8 mouse cellular contexts compared by ENCODE assay signal in genomic region chr3:53004406-53005114, GRCm38 (mm10). TPM values are rescaled to one million over a fixed set of nuclear protein-coding genes. Genes with fewer than 3 reads are reported as not detected.
DNase-seq lines count a peak whose midpoint lies in the region; ATAC-seq and TF ChIP-seq lines count a peak whose summit lies in the region.

No protein-coding gene starts in this region.

- no peak overlapping the region for H3K4me3 ChIP-seq in heart, embryonic 15.5 days
- H3K4me3 ChIP-seq in heart, embryonic 11.5 days (ENCODE audit: low read depth, low read length), result no peak overlapping the region
- no peak overlapping the region for H3K4me3 ChIP-seq in spleen, adult 2 months (ENCODE audit: extremely low read depth, insufficient read depth, insufficient read length)

- no peak for DNase-seq in spleen, adult 2 months (ENCODE audit: low read depth in 1 of 2, low spot score in 2 of 2)
- DNase-seq in spleen, adult 12 weeks (ENCODE audit: low spot score), result no peak
- peak; percentile 76 for DNase-seq in embryo, embryonic 11 days
- peak; percentile 30 for DNase-seq in lung, postnatal 14 days
- no peak for DNase-seq in gastrocnemius, postnatal 36 days
- no peak for DNase-seq in gastrocnemius, postnatal 4 days (ENCODE audit: low spot score in 2 of 2)

- no peaks in the 10 kb centered on the region for H3K9me3 ChIP-seq in heart, embryonic 15.5 days (replicated peaks)
- H3K9me3 ChIP-seq in heart, embryonic 11.5 days (replicated peaks; ENCODE audit: control insufficient read depth, low read length), result no peaks in the 10 kb centered on the region

- H3K4me1 ChIP-seq in heart, embryonic 15.5 days (replicated peaks), result no peaks in the 10 kb centered on the region
- no peaks in the 10 kb centered on the region for H3K4me1 ChIP-seq in heart, embryonic 11.5 days (ENCODE audit: control insufficient read depth, insufficient read depth, low read length)
- H3K4me1 ChIP-seq in spleen, adult 2 months (ENCODE audit: control insufficient read depth, insufficient read depth, insufficient read length), result no peaks in the 10 kb centered on the region

- H3K36me3 ChIP-seq in heart, embryonic 15.5 days, result peaks cover 56% of the 10 kb centered on the region
- peaks cover 22% of the 10 kb centered on the region for H3K36me3 ChIP-seq in heart, embryonic 11.5 days (ENCODE audit: control insufficient read depth, insufficient read depth, low read length)
- H3K36me3 ChIP-seq in spleen, adult 2 months (ENCODE audit: control insufficient read depth, insufficient read depth, low read length), result peaks cover 37% of the 10 kb centered on the region

- H3K4me2 ChIP-seq in heart, embryonic 15.5 days, result no peak overlapping the region
- H3K4me2 ChIP-seq in heart, embryonic 11.5 days, result no peak overlapping the region

- intact Hi-C loops in gastrocnemius, postnatal 36 days (cut with DNase I), result loop anchor here (5.0 kb wide), 1 partner anchor 747 kb away; no protein-coding TSS in a partner anchor

- no peaks in the 10 kb centered on the region for H3K27me3 ChIP-seq in heart, embryonic 15.5 days
- no peaks in the 10 kb centered on the region for H3K27me3 ChIP-seq in heart, embryonic 11.5 days (ENCODE audit: control insufficient read depth, insufficient read depth, low read length)
- H3K27me3 ChIP-seq in spleen, adult 2 months (ENCODE audit: control insufficient read depth, insufficient read depth, low read length), result no peaks in the 10 kb centered on the region

- WGBS in heart, embryonic 15.5 days, result 76% methylated on average over 2 of the region's 2 CpGs
- WGBS in heart, embryonic 11.5 days (ENCODE audit: insufficient replicate concordance), result 83% methylated on average over 2 of the region's 2 CpGs
- 69% methylated on average over 2 of the region's 2 CpGs for WGBS in spleen, adult 2 months

- peak; percentile 32; the same call in 1 of the 2 replicates for TF ChIP-seq CTCF in spleen, adult 2 months (IDR thresholded peaks at IDR 0.05; ENCODE audit: extremely low read depth, insufficient read depth, insufficient read length, insufficient replicate concordance)

- no peak overlapping the region for H3K27ac ChIP-seq in heart, embryonic 15.5 days
- no peak overlapping the region for H3K27ac ChIP-seq in heart, embryonic 11.5 days (ENCODE audit: low read depth, low read length)
- no peak overlapping the region for H3K27ac ChIP-seq in spleen, adult 2 months (ENCODE audit: insufficient read depth, low read length)

- ATAC-seq in heart, embryonic 15.5 days (replicated peaks; ENCODE audit: insufficient number of reproducible peaks, insufficient read depth, low FRiP score, low read depth), result 0 out of 2 replicates have a peak, but pooled peaks have one; percentile 58
- ATAC-seq in heart, embryonic 11.5 days (replicated peaks; ENCODE audit: insufficient number of reproducible peaks, low FRiP score, low TSS enrichment), result no peak

- no peak for TF ChIP-seq POLR2A in spleen, adult 2 months (IDR thresholded peaks at IDR 0.05; ENCODE audit: low read depth, low read length)

- no peak overlapping the region for H3K9ac ChIP-seq in heart, embryonic 15.5 days
- H3K9ac ChIP-seq in heart, embryonic 11.5 days (ENCODE audit: low read depth, low read length), result no peak overlapping the region

RNA-seq across cellular contexts. Expression of gene Cog6, which starts 12.5 kb away (rescaled TPM):
- 51.6 and 52.6 TPM in 2 replicates for polyA plus RNA-seq in heart, embryonic 15.5 days (2015; fragmentation: Nextera tagmentation; extraction: Ambion mirVana)
- polyA plus RNA-seq in heart, embryonic 11.5 days (2014; fragmentation: Nextera tagmentation; extraction: Ambion mirVana), result 59.0 and 66.0 TPM in 2 replicates
- 7.0 and 7.2 TPM in 2 replicates for polyA plus RNA-seq in spleen, adult 2 months (2012; rRNA removed)
- total RNA-seq in gastrocnemius, postnatal 36 days (2021), result 10 to 100 TPM; 34.8 to 36.3 TPM
- total RNA-seq in gastrocnemius, postnatal 4 days (2021), result 10 to 100 TPM; 29.9 to 33.6 TPM

RNA-seq across cellular contexts. Expression of gene Lhfp, which starts 36.8 kb away (rescaled TPM):
- 92.7 and 107 TPM in 2 replicates for polyA plus RNA-seq in heart, embryonic 15.5 days (2015; fragmentation: Nextera tagmentation; extraction: Ambion mirVana)
- 64.5 and 85.7 TPM in 2 replicates for polyA plus RNA-seq in heart, embryonic 11.5 days (2014; fragmentation: Nextera tagmentation; extraction: Ambion mirVana)
- polyA plus RNA-seq in spleen, adult 2 months (2012; rRNA removed), result 87.1 and 88.7 TPM in 2 replicates
- 10 to 100 TPM; 12.0 to 12.1 TPM for total RNA-seq in gastrocnemius, postnatal 36 days (2021)
- total RNA-seq in gastrocnemius, postnatal 4 days (2021), result 10 to 100 TPM; 56.3 to 64.3 TPM

Comparison
In these comparisons a context has a peak if more than half of its experiments do, and no peak if none do; other contexts are left out.
1. DNase-seq: peak in embryo, embryonic 11 days (single experiment) and lung, postnatal 14 days (single experiment); none in spleen, adult 2 months (0 of 2), spleen, adult 12 weeks (single experiment), gastrocnemius, postnatal 36 days (0 of 2) and gastrocnemius, postnatal 4 days (0 of 2).